Mouse (Mus musculus) embryonic fibroblast, embryonic 13.5 days (primary cell): ENCODE data around the gene Rsbn1l.

Experiments used
- CTCF ChIP-seq: IDR thresholded peaks from 2 replicates; pipeline ENCODE4 v1.5.1; 2011; ENCODE audit warnings: mild to moderate bottlenecking, control low read depth, low read length, moderate library complexity, borderline replicate concordance; ENCODE audit not compliant: insufficient read depth
- POLR2A ChIP-seq: IDR thresholded peaks from 2 replicates; pipeline ENCODE4 v1.6.1; 2011; ENCODE audit warnings: low read depth, mild to moderate bottlenecking, control low read depth, low read length, moderate library complexity

DNA sequence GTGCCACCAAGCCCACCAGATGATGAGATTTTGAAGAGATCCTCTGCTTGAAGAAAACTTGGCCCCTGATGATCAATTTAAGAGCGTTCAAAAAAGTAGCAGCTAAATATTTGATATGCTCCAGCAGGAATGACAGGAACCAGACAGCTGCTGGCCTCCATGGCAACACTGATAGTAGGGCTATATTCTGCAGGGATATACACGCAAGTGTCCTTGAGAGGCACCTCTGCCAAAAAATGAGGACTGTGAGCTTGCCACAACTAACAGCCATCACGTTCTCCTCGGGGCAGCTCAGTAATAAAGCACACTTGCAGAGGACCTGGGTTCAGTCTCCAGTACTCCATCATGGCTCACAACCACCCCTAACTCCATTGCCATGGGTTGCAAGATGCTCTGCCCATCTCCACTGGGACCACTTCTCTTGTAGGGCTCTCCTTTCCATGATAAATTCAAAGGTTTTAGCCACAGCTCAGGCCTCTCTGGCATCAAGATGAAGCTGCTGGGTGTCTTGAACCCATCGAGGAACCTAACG, 16.1 kb downstream of the Rsbn1l start:
- TF ChIP-seq POLR2A, result no peak
- TF ChIP-seq CTCF, result no peak
